Mouse (Mus musculus) erythroblast, embryonic 14.5 days (primary cell): ENCODE measurements around the gene Zfp366.

ENCODE experiments used
- GATA1 ChIP-seq: IDR thresholded peaks from 2 replicates; pipeline ENCODE4 v1.6.1; 2012; ENCODE audit warnings: low read length, inconsistent platforms, mixed read lengths
- TAL1 ChIP-seq: IDR thresholded peaks from 3 replicates; pipeline ENCODE4 v1.6.1; 2012; ENCODE audit warnings: low read length, inconsistent platforms, mixed read lengths

GRCm38 (mm10) chr13:99237122-99237521 is 52.5 kb downstream of the Zfp366 start:
- no peak for TF ChIP-seq TAL1
- TF ChIP-seq GATA1, result no peak
